Mouse (Mus musculus) ES-Bruce4 (cell line): ENCODE measurements around the gene Fbxo24.
A peak's percentile ranks its signal among the peaks of the same experiment; 100 is the strongest.

Experiments used
- CTCF ChIP-seq: IDR thresholded peaks from one replicate; pipeline ENCODE4 v1.8.1; 2011; ENCODE audit warnings: low read depth, low read length
- EP300 ChIP-seq: IDR thresholded peaks from 2 replicates; pipeline ENCODE4 v1.6.1; 2011; ENCODE audit warnings: low read depth, low read length; ENCODE audit not compliant: insufficient read depth
- POLR2A ChIP-seq: IDR thresholded peaks from one replicate; pipeline ENCODE4 v1.8.1; 2011; ENCODE audit warnings: low read length; ENCODE audit not compliant: insufficient read depth

DNA sequence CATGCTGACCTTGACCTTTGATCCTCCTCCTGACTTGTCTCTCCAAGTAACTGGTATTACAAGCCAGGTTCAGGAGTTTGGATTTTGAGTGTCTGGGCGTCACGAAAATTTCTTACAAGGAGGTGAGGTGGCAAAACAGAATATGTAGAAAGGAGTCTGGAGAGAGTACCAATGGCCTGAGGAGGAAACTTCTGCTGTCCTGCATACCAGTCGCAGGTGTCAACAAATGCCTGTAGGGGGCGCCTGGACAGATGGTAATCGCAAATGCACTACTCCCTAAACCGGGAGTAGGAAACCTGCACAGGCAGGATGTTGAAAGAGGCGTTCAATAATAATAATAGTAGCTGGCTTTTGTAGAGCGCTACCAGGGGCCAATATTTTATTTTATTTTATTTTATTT, 43.8 kb downstream of the Fbxo24 start:
- TF ChIP-seq CTCF, result peak; percentile 69
- no peak for TF ChIP-seq POLR2A
- 0 out of 2 replicates have a peak, but pooled peaks have one; percentile 21 for TF ChIP-seq EP300
